Mouse (Mus musculus) gastrocnemius, postnatal 25 days (tissue): ENCODE data around the gene Gm16434. TPM values are rescaled to one million over a fixed set of nuclear protein-coding genes. Genes with fewer than 3 reads are reported as not detected.
"Not testable (repeated sequence)": the region's sequence is repeated elsewhere in the genome, so short reads cannot be mapped to it uniquely, and the experiment has no call there.

Source experiments
- DNase-seq: peaks from one replicate; pipeline ENCODE4 v3.0.0; 2022
- long read RNA-seq, 2 experiments: library from polyadenylated mRNA; stranded (forward); transcript quantifications; one replicate each; pipeline ENCODE4 v2.0.0; 2021
- total RNA-seq, 2 experiments: library from RNA; stranded (reverse); gene quantifications; 1 replicate in 1 of 2; 2 replicates in 1 of 2; pipeline ENCODE4 v1.2.3; 2021

The Gm16434 gene
- total RNA-seq = not detected
- long read RNA-seq, experiment 1 = 0 reads
- long read RNA-seq, experiment 2 = 0 reads

DNA sequence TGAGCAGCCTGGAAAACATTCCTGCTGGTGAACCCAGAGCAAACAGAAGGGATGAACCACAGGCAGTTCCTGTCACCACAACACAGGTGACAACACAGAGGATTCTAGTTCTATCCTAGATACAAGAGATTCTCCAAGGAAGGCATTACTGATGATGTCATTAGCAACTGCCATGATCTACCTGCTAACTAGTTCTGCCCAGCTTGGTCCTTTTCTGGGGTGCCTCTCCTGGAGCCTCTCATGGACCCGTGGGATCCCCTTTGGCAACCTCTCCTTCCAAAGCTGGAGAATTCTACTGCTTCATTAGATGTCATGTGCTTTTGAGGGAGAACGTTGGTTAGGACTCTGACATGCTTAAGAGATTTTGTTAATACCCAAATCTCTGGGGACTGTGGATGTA is at the start of gene Gm16434:
TSS of gene Gm16434 (minus strand) at position 101 of the 400 bp plus-strand sequence.
- DNase-seq = not testable (repeated sequence)

DNA sequence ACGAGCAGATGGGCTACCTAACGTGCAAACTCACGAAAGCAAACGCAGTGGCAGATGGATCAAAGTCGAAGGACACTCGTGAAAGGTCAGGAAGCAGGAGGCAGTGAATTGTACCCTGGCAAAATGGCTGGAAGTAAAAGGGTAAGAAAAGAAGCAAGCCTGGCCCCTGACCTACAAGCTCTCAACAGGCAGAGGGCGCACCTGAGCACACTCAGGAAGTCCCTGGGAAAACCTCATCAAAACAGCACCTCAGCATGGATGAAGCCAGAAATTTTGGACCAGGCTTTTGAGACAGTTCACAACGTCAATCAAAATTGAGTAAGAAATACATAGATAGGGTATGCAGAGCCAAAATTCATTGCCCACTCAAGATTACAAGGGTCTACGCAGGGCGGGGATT is 49.2 kb upstream of the Gm16434 start:
- not testable (repeated sequence) for DNase-seq

DNA sequence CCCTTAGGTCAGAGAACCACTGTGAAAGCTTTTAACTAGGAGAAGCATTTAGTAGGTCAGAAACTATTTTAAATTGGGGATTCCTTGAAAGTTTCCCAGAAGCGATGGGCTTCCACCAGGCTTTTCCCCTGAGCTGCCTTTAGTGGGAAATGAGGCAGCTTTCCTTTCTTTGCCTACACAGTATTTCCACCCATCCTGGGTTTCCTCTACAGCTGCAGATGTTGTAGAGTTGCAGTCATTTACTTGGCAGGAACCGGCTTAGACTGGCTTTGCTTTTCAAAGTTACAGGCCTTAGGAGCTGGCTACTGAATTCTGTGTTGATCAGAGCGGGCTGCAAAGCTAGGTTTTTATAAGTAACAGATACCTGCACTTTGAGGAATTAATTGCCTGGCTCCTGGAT is 5.7 kb upstream of the Gm16434 start:
- peak; percentile 10 for DNase-seq

DNA sequence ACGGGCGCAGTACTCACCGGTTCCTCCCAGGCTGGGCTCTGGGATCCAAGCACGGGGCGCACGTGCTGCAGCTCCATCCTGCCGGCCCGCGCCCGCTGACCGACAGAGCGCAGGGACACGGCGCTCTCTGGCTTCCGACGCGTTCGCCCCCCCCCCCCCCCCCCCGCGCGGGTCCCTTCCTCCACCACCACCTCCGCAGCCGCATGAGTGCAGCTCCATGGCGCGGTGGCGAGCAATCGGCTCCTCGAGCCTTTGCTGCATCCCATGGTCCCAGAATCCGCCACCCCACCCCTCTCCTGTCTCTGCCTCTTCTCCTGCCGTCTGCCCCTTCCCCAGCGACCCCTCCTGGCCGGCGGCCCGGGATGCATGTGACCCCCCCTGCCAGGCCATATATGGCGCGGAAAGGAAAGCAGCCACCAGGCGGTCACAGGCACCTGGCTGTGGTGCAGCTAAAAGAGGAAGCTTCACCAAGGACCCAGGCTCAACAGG is 19.8 kb downstream of the Gm16434 start, which contains the start of gene Gm3512:
TSS of gene Gm3512 (minus strand) at position 51 of the 489 bp plus-strand sequence.
- peak; percentile 4 for DNase-seq

Other genes starting within 250 kb of the Gm16434 start
- gene Gm6356, start 220.7 kb downstream of the Gm16434 start, total RNA-seq = not detected
- gene Gm10406, start 167.1 kb downstream of the Gm16434 start, total RNA-seq = not detected
- gene Gm3685, start 149.6 kb downstream of the Gm16434 start, total RNA-seq = not detected
- under 1 TPM; 0.18 to 0.24 TPM for gene Gm3696, start 93.9 kb downstream of the Gm16434 start, total RNA-seq
- gene Gm6676, start 69.1 kb downstream of the Gm16434 start, total RNA-seq = not detected
- gene Gm3512, start 20.0 kb downstream of the Gm16434 start, total RNA-seq = under 1 TPM in 1 of 2 experiments, not detected in 1; 0.24 TPM
- gene Gm3727, start 70.2 kb upstream of the Gm16434 start, total RNA-seq = not detected
- gene Gm3739, start 120.5 kb upstream of the Gm16434 start, total RNA-seq = not detected
- not detected for gene Gm5797, start 137.9 kb upstream of the Gm16434 start, total RNA-seq
- not detected for gene Gm8374, start 170.6 kb upstream of the Gm16434 start, total RNA-seq